Mouse (Mus musculus) small intestine, adult 2 months (tissue): Measurements from ENCODE around the gene Atraid.

Experiments
- CTCF ChIP-seq: fragments of 200-500 bp; IDR thresholded peaks from 2 replicates; pipeline ENCODE4 v1.5.1; 2012; ENCODE audit warnings: low read depth, mild to moderate bottlenecking, control low read depth, inconsistent platforms, low read length, moderate library complexity, mixed read lengths; ENCODE audit not compliant: insufficient replicate concordance, insufficient read length; ENCODE audit errors: extremely low read depth
- POLR2A ChIP-seq: fragments of 200-500 bp; IDR thresholded peaks from 2 replicates; pipeline ENCODE4 v1.6.1; 2012; ENCODE audit warnings: low read depth, mild to moderate bottlenecking, control low read depth, inconsistent platforms, low read length, moderate library complexity

DNA sequence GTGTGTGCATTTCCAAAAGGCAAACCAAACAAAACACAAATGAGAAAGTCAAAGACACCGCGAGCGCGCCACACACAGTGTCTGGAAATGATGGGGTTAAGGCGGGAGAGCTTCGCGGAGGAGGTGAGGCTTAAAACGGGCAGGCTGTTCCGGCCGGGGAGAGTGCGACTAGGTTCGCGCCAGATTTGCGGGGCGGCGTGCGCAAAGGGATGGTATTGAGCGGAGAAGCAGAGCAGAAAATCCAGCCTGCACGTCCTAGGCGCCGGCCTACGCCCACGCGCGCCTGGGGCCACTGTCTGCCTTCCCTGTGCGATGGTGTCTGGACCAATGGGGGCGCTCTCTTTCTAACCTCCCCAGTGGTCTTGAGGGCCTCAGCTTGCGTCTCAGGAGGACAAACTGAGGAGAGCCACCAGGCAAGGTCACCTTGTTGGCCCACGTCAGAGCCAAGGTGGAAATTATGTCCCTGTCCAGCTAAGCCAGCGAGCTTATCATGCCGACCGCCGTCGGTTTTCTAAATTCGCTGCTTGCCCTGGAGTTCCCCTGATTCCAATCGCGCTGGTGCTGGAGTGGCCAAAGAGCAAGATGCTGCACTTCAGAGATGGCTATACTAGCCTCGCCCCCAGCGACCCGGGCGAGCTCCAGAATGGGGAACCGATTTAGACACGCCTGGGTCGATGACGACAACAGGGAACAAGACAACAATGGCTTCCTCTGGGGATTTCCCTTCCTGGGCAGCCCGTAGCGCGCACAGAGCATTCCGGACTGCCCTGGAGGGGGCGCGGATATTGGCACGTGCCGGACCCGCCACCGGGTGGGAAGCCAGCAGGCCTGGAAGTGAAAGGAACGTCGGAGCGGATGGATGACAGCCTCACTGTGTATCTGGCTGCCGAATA lies 46.9 kb downstream of the Atraid start:
- TF ChIP-seq CTCF (no peak), POLR2A (no peak)
